ENCODE assay signal across 1 mouse cellular context in the genomic region with DNA sequence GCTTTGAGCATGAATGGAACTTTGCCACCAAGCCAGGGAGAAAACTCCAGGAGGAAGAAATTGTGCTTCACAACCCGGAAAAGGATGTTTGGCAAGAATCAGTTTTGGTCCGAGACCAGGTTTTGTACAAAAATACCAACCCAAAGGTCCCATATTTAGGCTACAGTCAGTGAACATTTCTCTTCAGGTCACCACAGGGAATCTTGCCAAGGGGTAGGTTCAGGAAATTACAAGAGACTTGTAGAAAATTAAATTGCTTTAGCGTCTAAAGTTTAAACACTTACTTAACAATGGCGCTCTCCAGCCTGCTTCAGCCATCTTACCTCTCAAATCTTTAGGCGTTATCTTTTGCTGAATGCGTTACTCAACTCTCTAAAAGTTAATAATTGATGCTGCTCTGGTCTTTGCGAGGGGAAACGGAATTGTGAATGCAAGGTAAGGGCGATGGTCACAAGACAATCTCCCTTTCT.
A peak's percentile ranks its signal among the peaks of the same experiment; 100 is the strongest.
TF ChIP-seq lines count a peak whose summit lies in the region.

No protein-coding gene starts in this region.

TF ChIP-seq in CH12.LX, 34 proteins besides CTCF, POLR2A, EP300 and RAD21 (continued from another document):
- TF ChIP-seq SIN3A (IDR thresholded peaks at IDR 0.05; ENCODE audit: low read length) (0 out of 2 replicates have a peak, but pooled peaks have one; percentile 15), ZKSCAN1 (IDR thresholded peaks at IDR 0.05; ENCODE audit: borderline replicate concordance, low read depth, low read length) (no peak), CHD1 (IDR thresholded peaks at IDR 0.05; ENCODE audit: low read depth, low read length) (peak; percentile 90; the same call in 1 of the 2 replicates), UBTF (IDR thresholded peaks at IDR 0.05; ENCODE audit: low read depth, low read length) (no peak), ZC3H11A (IDR thresholded peaks at IDR 0.05; ENCODE audit: low read depth, low read length) (no peak), PAX5 (IDR thresholded peaks at IDR 0.05; ENCODE audit: low read length) (no peak), MAZ (IDR thresholded peaks at IDR 0.05; ENCODE audit: low read depth, low read length) (no peak), GABPA (IDR thresholded peaks at IDR 0.05; ENCODE audit: insufficient replicate concordance, low read depth, low read length) (no peak), E2F4 (IDR thresholded peaks at IDR 0.05; ENCODE audit: insufficient replicate concordance, low read depth, low read length) (0 out of 2 replicates have a peak, but pooled peaks have one; percentile 69), MAFK (IDR thresholded peaks at IDR 0.05; ENCODE audit: insufficient replicate concordance, low read length) (no peak; the same call in 1 of the 2 replicates), USF1 (IDR thresholded peaks at IDR 0.05; ENCODE audit: low read depth, low read length) (no peak), JUND (conservative IDR thresholded peaks at IDR 0.05; ENCODE audit: low read depth, low read length) (no peak; the same call in 1 of the 2 replicates), IRF4 (IDR thresholded peaks at IDR 0.05; ENCODE audit: low read depth, low read length) (no peak), SMC3 (IDR thresholded peaks at IDR 0.05; ENCODE audit: low read depth, low read length) (no peak)
